Mouse (Mus musculus) heart, embryonic 10.5 days (tissue): ENCODE data around the gene Crybb1. TPM values are rescaled to one million over a fixed set of nuclear protein-coding genes. Genes with fewer than 3 reads are reported as not detected.
A peak's percentile ranks its signal among the peaks of the same experiment; 100 is the strongest.

Source experiments
- DNase-seq: peaks from one replicate; pipeline ENCODE4 v3.0.0-alpha.2; 2017; ENCODE audit warnings: low spot score
- H3K27ac ChIP-seq: fragments of 300-500 bp; sonication (generic); 2 replicates; pipeline ENCODE4 v1.5.1; 2016; ENCODE audit warnings: mild to moderate bottlenecking
- H3K27me3 ChIP-seq: fragments of 300-500 bp; sonication (generic); 2 replicates; pipeline ENCODE4 v1.6.1; 2016; ENCODE audit warnings: mild to moderate bottlenecking; ENCODE audit not compliant: poor library complexity, insufficient read depth, severe bottlenecking
- H3K36me3 ChIP-seq: fragments of 300-500 bp; sonication (generic); 2 replicates; pipeline ENCODE4 v1.6.1; 2016; ENCODE audit warnings: mild to moderate bottlenecking, moderate library complexity
- H3K4me1 ChIP-seq: fragments of 300-500 bp; sonication (generic); 2 replicates; pipeline ENCODE4 v1.6.1; 2016; ENCODE audit warnings: mild to moderate bottlenecking
- H3K4me3 ChIP-seq: fragments of 300-500 bp; sonication (generic); 2 replicates; pipeline ENCODE4 v1.5.1; 2016; ENCODE audit warnings: mild to moderate bottlenecking, moderate library complexity
- H3K9me3 ChIP-seq: fragments of 300-500 bp; sonication (generic); 2 replicates; pipeline ENCODE4 v1.6.1; 2016; ENCODE audit warnings: mild to moderate bottlenecking, moderate library complexity
- WGBS: fragments of 180-500 bp; shearing (Covaris S2); methylation state at CpG from one replicate; pipeline ENCODE4 v1.1.7; 2016; 5-methylcytosine and 5-hydroxymethylcytosine counted together
- polyA plus RNA-seq: library from polyadenylated mRNA; unstranded; fragments of >200 nt; fragmentation: Nextera tagmentation; extraction: Ambion mirVana; gene quantifications from 2 replicates; pipeline ENCODE4 v1.2.1, GENCODE M21; 2016

The Crybb1 gene
- polyA plus RNA-seq, 1 experiment from 2014 or later: not detected

DNA sequence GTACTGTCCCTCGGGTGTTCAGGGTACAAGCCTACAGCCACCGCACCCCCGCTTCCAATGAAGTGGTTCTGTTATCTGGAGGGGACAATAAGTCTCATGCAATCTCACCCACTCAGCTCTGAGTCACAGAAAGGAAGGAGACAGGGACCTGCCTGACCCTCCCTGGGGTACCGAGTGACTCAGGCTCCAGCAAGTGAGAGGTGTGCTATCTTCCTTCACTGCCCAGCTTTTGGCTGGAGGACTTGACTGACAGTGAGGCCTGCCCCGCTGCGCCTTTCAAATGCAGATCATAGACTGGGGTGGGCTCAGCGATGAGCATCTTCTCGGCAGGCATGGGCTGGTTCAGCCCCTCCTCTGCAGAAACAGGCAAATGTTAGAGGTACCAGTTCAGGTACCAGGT lies 39.5 kb downstream of the Crybb1 start:
- Histone ChIP-seq H3K4me1 (peaks cover 60% of the 10 kb centered on the region), H3K9me3 (no peaks in the 10 kb centered on the region), H3K27ac (0 out of 2 replicates have a peak overlapping the region, but pooled peaks have one; percentile 31), H3K4me3 (no peak overlapping the region), H3K27me3 (no peaks in the 10 kb centered on the region; the same call in 1 of the 2 replicates), H3K36me3 (no peaks in the 10 kb centered on the region)
- 33% methylated on average over 8 of the region's 8 CpGs for WGBS
- no peak for DNase-seq

DNA sequence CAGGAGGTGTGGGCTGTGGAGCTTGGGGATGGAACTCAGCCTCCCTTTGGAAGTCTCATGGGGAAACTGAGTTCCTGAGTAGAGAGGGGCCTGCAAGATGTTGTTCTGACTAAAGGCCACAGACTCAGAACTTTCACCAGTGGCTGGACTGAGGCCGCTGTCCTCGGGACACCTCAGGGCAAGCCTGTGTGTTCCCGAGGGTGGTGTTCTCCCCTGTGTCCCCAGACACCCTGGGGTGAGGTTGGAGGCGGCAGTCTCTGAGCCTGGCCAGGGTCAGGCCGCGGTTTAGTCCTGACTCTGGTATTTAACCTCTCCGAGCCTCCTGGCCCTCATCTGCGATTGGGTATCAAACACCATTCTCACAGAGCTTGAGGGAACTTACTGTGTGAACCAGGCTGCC lies 39.9 kb downstream of the Crybb1 start:
- Histone ChIP-seq H3K4me1 (peaks cover 64% of the 10 kb centered on the region), H3K27ac (no peak overlapping the region), H3K4me3 (no peak overlapping the region), H3K36me3 (no peaks in the 10 kb centered on the region), H3K9me3 (no peaks in the 10 kb centered on the region), H3K27me3 (no peaks in the 10 kb centered on the region; the same call in 1 of the 2 replicates)
- no peak for DNase-seq
- 67% methylated on average over 8 of the region's 8 CpGs for WGBS

DNA sequence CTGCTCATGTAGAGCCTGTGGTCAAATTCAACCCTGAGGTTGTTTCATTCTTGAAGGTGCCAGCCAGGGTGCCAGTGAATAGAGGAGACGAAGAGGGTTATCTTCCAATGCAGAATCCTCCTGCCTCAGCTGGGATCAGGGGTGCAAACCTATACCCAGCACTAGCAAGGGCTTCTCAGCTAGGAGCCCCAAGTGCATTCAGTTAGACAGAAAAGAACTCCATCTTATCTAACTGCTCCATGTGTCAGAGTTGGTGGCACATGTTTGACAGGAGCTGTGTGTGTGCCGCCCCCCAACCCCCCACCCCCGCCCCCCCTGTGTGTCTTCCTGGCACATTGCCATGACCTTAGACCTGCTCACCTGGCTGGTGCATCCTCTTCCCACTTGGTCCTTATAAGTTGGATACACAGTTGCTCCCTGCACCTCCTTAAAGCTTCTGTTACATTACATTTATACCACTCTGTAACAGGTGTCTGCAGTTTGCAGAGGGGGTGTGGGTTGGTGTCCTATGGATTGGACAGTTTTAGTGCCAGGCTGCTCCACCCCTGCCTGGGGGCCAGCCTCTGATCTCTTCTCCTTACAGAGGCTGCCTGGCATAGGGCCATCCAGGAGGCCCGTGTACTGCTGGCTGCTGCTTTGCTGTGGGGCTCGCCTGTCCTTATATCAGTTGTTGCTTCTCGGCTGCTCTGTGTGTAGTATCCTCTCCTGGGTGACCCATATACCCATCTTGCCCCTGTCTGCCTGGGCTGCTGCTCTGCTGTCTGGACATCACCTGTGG lies 41.0 kb downstream of the Crybb1 start:
- Histone ChIP-seq H3K27me3 (no peaks in the 10 kb centered on the region; the same call in 1 of the 2 replicates), H3K36me3 (no peaks in the 10 kb centered on the region), H3K4me1 (peaks cover 67% of the 10 kb centered on the region), H3K27ac (peak overlapping the region; percentile 31; the same call in 1 of the 2 replicates), H3K4me3 (no peak overlapping the region), H3K9me3 (no peaks in the 10 kb centered on the region)
- WGBS: 75% methylated on average over 6 of the region's 6 CpGs
- DNase-seq: no peak

DNA sequence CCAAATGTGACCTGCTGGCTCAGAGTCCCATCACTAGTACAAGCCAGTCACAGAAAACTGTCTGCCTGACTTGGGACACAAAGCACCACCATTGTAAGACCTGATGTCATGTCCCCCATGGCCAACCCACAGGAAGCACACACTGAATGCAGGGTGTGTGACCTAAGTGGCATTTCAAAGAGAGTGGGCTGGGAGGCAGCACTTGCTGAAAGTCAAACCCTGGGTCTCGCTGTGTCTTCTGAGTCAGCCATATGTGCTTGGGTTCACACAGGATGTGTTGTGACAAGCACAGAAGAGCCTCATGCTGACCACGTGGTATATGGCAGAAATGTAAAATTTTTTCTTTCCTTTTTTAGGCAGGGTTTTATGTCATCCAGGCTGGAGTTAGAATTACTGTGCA lies 41.6 kb downstream of the Crybb1 start:
- peaks cover 73% of the 10 kb centered on the region for H3K4me1 ChIP-seq
- no peaks in the 10 kb centered on the region for H3K36me3 ChIP-seq
- 64% methylated on average over 2 of the region's 2 CpGs for WGBS
- H3K27ac ChIP-seq: peak overlapping the region; percentile 7; the same call in 1 of the 2 replicates
- H3K9me3 ChIP-seq: no peaks in the 10 kb centered on the region
- no peak for DNase-seq
- H3K27me3 ChIP-seq: no peaks in the 10 kb centered on the region; the same call in 1 of the 2 replicates
- no peak overlapping the region for H3K4me3 ChIP-seq

DNA sequence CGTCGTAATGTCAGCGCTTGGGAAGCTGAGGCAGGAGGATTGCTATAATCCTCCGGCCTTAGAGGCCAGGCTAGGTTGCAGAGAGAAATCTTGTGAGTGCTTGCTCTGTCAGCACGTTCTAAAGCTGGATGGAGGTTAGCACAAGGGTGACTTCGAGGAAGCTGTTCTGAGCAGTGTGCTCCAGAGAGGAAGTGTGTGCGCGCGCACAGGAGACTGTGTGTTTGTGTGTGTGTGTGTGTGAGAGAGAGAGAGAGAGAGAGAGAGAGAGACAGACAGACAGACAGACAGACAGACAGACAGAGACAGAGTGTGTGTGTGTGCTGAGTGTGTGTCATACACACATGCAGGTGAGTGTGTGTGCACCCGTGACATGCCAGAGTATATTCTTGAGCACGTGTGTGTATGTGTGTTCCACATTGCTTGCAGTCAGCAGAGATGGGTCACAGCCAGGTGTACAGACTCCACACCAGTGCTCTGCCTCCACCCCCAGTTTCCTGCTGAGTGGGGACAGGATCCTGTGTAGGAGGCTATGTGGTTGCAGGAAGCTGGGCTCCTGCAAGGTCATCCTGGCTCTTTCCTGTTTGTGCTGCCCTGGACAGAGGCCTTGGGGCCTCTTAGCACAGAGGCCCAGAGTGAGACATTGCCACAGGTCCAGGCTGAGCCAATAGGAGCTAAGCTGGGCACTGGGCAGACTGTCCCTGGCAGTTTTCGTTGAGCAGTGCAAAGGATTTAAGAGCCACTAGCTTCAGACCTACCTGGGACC lies 42.8 kb downstream of the Crybb1 start:
- peak overlapping the region; percentile 47 for H3K27ac ChIP-seq
- no peaks in the 10 kb centered on the region for H3K36me3 ChIP-seq
- H3K4me3 ChIP-seq: no peak overlapping the region
- peaks cover 66% of the 10 kb centered on the region for H3K4me1 ChIP-seq
- no peaks in the 10 kb centered on the region; the same call in 1 of the 2 replicates for H3K27me3 ChIP-seq
- no peak for DNase-seq
- H3K9me3 ChIP-seq: no peaks in the 10 kb centered on the region
- WGBS: 78% methylated on average over 12 of the region's 12 CpGs

DNA sequence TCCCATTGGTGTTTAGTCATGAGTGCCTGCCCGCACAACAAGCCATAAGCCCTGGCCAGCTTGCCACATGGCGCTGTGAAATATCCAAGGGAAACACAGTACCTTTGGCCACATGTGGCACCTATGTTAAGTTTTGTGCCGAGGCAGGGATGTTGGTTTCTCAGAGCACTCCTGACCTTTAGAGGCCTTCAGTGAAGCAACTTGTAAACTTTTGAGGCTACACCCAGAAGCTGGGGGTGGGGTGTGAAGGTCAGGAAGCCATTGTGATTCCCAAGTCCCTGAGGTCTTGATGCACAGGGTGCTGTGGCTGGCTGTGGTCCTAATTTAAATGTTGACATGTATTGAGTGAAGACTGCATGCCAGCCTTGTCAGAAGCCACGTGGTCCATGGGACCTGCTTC lies 43.8 kb downstream of the Crybb1 start:
- Histone ChIP-seq H3K27ac (peak overlapping the region; percentile 48), H3K27me3 (no peaks in the 10 kb centered on the region; the same call in 1 of the 2 replicates), H3K4me3 (no peak overlapping the region), H3K9me3 (no peaks in the 10 kb centered on the region), H3K4me1 (peaks cover 65% of the 10 kb centered on the region), H3K36me3 (peaks cover under 1% of the 10 kb centered on the region; the same call in 1 of the 2 replicates)
- 83% methylated on average over 4 of the region's 4 CpGs for WGBS
- no peak for DNase-seq

DNA sequence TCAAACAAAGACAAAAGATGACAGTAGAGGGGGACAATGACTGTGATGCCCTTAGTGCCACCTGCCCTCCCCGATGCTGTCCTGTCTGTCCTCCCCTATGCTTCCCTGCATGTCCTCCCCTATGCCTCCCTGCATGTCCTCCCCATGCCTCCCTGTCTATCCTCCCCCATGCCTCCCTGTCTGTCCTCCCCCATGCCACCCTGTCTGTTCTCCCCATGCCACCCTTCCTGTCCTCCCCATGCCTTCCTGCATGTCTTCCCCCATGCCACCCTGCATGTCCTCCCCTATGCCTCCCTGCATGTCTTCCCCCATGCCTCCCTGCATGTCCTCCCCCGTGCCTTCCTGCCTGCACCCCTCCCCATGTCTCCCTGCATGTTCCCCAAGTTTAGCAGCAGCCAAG lies 44.5 kb downstream of the Crybb1 start:
- DNase-seq: no peak
- H3K4me3 ChIP-seq: no peak overlapping the region
- 83% methylated on average over 2 of the region's 2 CpGs for WGBS
- no peaks in the 10 kb centered on the region; the same call in 1 of the 2 replicates for H3K27me3 ChIP-seq
- H3K9me3 ChIP-seq: no peaks in the 10 kb centered on the region
- H3K4me1 ChIP-seq: peaks cover 58% of the 10 kb centered on the region
- peak overlapping the region; percentile 48; the same call in 1 of the 2 replicates for H3K27ac ChIP-seq
- H3K36me3 ChIP-seq: peaks cover 8% of the 10 kb centered on the region; the same call in 1 of the 2 replicates

DNA sequence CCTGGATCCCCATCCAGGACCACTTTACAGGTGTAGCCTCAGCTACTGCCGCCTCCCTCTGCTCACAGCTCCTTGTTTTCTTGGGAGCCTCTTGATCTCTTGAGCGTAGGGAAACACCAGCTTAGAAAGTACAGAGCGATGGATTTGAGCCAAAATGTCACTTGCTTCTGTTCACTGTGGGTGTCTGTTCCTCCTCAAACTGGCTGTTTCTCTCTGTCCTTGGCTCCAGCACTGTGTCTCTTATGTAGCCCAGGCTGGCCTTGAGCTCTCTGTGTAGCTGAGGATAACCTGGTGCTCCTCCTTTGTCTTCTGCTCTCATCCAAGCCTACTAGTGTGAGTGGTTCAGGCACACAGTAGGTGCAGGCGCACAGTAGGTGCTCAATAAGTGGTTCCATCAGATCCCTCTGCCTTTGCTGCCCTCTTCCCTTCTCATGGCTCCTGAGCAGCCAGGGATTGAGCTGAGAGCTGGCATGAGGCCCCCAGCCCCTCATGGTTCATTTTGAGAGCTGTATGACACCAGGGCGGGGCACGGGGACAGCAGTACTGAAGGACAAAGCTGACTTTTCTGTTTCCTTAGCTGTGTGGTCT lies 45.2 kb downstream of the Crybb1 start:
- H3K27me3 ChIP-seq: no peaks in the 10 kb centered on the region; the same call in 1 of the 2 replicates
- WGBS: 86% methylated on average over 6 of the region's 6 CpGs
- H3K4me1 ChIP-seq: peaks cover 51% of the 10 kb centered on the region
- H3K27ac ChIP-seq: no peak overlapping the region
- no peak overlapping the region for H3K4me3 ChIP-seq
- no peaks in the 10 kb centered on the region for H3K9me3 ChIP-seq
- DNase-seq: no peak
- peaks cover 14% of the 10 kb centered on the region; the same call in 1 of the 2 replicates for H3K36me3 ChIP-seq

DNA sequence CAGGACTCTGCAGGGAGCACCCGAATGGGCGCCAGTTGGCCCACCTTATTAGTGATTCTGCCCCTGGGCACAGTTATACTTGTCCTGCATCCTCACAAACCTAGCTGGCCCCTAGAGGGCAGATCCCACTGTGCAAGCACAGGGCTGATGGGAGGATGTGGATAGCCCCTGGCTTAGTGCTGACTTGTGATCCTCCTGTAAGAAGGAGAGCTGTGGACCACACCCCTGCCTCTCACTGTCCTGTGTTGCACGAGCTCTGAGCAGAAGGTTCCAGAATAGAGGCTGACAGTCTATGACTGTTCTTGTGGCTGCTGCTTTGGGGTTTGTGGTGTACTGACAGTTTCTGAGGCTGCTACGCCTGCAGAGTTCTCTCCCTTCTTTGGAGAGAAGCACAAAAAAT lies 46.1 kb downstream of the Crybb1 start:
- no peak overlapping the region; the same call in 1 of the 2 replicates for H3K27ac ChIP-seq
- H3K4me3 ChIP-seq: no peak overlapping the region
- H3K4me1 ChIP-seq: peaks cover 43% of the 10 kb centered on the region
- WGBS: 74% methylated on average over 4 of the region's 4 CpGs
- H3K27me3 ChIP-seq: no peaks in the 10 kb centered on the region; the same call in 1 of the 2 replicates
- DNase-seq: no peak
- no peaks in the 10 kb centered on the region for H3K9me3 ChIP-seq
- H3K36me3 ChIP-seq: peaks cover 14% of the 10 kb centered on the region; the same call in 1 of the 2 replicates

DNA sequence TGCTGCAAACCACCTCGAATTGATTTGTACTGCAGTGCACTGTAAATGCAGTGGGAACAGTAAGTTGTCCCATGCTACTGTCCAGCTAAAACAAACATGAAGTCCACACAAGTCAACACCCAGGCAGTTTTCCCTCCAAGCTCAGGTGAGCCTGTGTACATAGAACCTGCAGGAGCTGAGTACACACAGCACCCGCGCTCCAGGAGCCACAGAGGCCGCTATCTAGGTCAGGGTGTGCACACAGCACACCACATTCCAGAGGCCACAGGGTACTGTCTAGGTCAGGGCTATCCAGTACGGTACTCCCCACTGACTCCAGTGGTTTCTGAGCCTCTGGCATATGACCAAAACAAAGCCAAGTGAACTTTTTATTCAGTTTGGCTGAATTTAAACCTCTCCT lies 46.7 kb downstream of the Crybb1 start:
- no peak for DNase-seq
- no peaks in the 10 kb centered on the region; the same call in 1 of the 2 replicates for H3K27me3 ChIP-seq
- H3K36me3 ChIP-seq: peaks cover 16% of the 10 kb centered on the region
- 79% methylated on average over 5 of the region's 5 CpGs for WGBS
- H3K9me3 ChIP-seq: no peaks in the 10 kb centered on the region
- H3K4me1 ChIP-seq: peaks cover 37% of the 10 kb centered on the region
- no peak overlapping the region for H3K27ac ChIP-seq
- H3K4me3 ChIP-seq: no peak overlapping the region

DNA sequence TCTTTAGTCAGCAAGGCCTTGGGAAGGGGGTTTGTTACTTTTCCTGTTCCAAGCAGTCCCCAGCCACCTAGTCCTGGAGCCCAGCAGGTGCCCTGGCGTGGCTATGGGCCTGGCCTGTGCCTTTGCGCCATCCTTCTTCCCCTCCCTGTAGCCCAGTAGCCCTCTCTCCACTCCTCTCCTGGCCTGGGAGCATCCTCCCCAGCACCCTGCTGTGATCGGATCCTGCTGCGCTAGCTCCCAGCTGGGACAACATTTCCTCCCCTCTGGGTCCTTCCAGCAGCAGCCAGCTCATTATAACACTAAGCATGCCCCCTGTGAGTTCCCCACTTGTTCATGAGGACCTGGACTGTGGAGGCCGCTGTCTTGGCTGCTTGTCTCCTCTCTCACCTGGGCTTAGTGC lies 50.2 kb downstream of the Crybb1 start:
- 72% methylated on average over 5 of the region's 5 CpGs for WGBS
- Histone ChIP-seq H3K4me1 (peaks cover 14% of the 10 kb centered on the region; the same call in 1 of the 2 replicates), H3K9me3 (no peaks in the 10 kb centered on the region), H3K27me3 (no peaks in the 10 kb centered on the region), H3K27ac (no peak overlapping the region), H3K36me3 (peaks cover 52% of the 10 kb centered on the region), H3K4me3 (no peak overlapping the region)
- DNase-seq: no peak

DNA sequence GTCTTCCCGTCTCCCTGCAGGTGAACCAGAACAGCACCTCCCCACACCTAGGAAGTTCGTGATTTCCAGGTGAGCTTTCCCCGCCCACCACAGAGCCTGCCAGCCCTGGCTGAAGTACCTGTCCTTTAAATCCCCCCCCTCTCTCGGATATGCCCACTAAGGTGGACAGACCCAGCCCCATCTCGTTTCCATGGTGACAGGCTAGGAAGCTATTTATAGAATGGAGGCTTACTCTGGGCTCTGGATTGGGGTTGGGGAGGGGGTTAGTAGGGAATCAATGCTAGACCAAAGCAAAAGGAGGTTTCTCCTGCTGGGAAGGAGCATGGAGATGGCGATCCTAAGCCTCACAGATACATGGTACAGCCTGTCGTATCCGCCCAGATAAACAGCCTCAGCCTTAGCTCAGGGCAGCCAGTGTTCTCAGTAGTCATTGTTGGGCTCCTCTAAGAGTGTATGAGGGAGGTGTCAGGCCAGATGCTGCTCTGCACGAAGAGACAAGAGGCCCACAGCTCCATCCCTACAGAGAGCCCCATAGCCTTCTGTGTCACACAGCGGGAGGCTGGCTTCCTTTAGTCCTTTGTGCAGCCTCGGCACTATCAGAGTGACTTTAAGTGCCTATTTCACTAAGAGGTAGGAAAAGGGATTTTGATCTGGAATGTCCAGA lies 57.7 kb downstream of the Crybb1 start:
- H3K4me3 ChIP-seq: no peak overlapping the region
- no peaks in the 10 kb centered on the region for H3K27me3 ChIP-seq
- peaks cover 22% of the 10 kb centered on the region for H3K4me1 ChIP-seq
- H3K36me3 ChIP-seq: peaks cover 68% of the 10 kb centered on the region
- 70% methylated on average over 11 of the region's 11 CpGs for WGBS
- no peak for DNase-seq
- H3K27ac ChIP-seq: 0 out of 2 replicates have a peak overlapping the region, but pooled peaks have one; percentile 36
- no peaks in the 10 kb centered on the region for H3K9me3 ChIP-seq
